Mouse (Mus musculus): ENCODE results near the gene Cadps. TPM values are rescaled to one million over a fixed set of nuclear protein-coding genes. Genes with fewer than 3 reads are reported as not detected.

Cadps gene
- polyA plus RNA-seq, 1 experiment from 2014 or later: 0.21 TPM

DNA sequence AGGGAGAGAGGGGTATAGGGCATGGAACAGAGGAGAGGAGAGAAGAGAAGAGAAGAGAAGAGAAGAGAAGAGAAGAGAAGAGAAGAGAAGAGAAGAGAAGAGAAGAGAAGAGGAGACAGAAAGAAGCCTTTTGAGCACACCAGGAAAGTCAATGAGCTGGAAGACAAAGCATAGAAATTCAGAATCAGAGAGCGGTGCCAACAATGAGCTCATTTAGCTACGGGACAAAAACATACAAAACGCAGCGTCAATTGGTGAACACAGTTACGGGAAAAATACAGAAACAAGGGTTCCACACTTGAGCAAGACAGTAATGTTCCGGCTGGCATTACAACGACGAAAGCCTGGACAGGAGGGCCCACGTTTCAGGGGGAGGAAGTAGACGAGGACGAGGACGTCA lies 412.6 kb downstream of the Cadps start:
- Histone ChIP-seq H3K4me2 (no peak overlapping the region), H3K36me3 (ENCODE audit: insufficient read depth) (no peaks in the 10 kb centered on the region), H3K4me1 (ENCODE audit: insufficient read depth) (no peaks in the 10 kb centered on the region), H3K27ac (ENCODE audit: low read depth) (no peak overlapping the region), H3K9me3 (ENCODE audit: low read depth, low read length) (no peaks in the 10 kb centered on the region), H3K9ac (no peak overlapping the region), H3K4me3 (ENCODE audit: low read depth, low read length) (no peak overlapping the region), H3K27me3 (ENCODE audit: insufficient read depth, low read length) (no peaks in the 10 kb centered on the region)
- no peak for DNase-seq
- no peak for TF ChIP-seq CTCF (IDR thresholded peaks at IDR 0.05; ENCODE audit: low read depth)
- no peak for ATAC-seq (ENCODE audit: insufficient read depth)
- 89% methylated on average over 12 of the region's 12 CpGs for WGBS

- H3K4me1 ChIP-seq (ENCODE audit: insufficient read depth): no peaks in the 10 kb centered on the region
- no peak for TF ChIP-seq CTCF (IDR thresholded peaks at IDR 0.05; ENCODE audit: low read depth)
- no peaks in the 10 kb centered on the region for H3K36me3 ChIP-seq (ENCODE audit: insufficient read depth)
- no peaks in the 10 kb centered on the region for H3K9me3 ChIP-seq (ENCODE audit: low read depth, low read length)
- no peaks in the 10 kb centered on the region for H3K27me3 ChIP-seq (ENCODE audit: insufficient read depth, low read length)
- H3K4me3 ChIP-seq (ENCODE audit: low read depth, low read length): no peak overlapping the region
- H3K27ac ChIP-seq (ENCODE audit: low read depth): no peak overlapping the region
- 78% methylated on average over 3 of the region's 3 CpGs for WGBS
- DNase-seq (no peak), ATAC-seq (ENCODE audit: insufficient read depth) (no peak)
- no peak overlapping the region for H3K4me2 ChIP-seq
- H3K9ac ChIP-seq: no peak overlapping the region
Measured at GRCm38 (mm10) chr14:12409811-12410210, 413.1 kb downstream of the Cadps start.

DNA sequence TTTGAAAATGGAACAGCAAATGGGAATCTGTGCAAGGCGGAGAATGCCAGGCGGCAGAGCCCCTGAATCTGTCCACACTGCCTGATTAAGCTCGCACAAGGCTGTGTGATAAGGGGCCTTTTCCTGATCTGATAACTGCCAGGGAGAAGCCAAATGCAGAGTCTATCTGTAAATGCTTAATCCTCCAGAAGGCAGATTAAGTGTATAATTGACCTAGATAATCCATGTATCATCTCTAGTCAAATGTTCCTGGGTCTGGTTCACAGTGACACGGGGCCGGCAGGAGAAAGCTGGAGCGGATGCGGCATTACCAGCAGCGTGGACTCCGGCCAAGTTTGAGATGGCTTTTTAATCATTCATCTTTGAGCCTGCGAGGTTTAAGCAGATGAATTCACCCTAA lies 416.3 kb downstream of the Cadps start:
- TF ChIP-seq CTCF (IDR thresholded peaks at IDR 0.05; ENCODE audit: low read depth): no peak
- Histone ChIP-seq H3K27ac (ENCODE audit: low read depth) (no peak overlapping the region), H3K9me3 (ENCODE audit: low read depth, low read length) (no peaks in the 10 kb centered on the region), H3K4me1 (ENCODE audit: insufficient read depth) (no peaks in the 10 kb centered on the region), H3K4me3 (ENCODE audit: low read depth, low read length) (no peak overlapping the region), H3K9ac (no peak overlapping the region), H3K4me2 (no peak overlapping the region), H3K36me3 (ENCODE audit: insufficient read depth) (no peaks in the 10 kb centered on the region), H3K27me3 (ENCODE audit: insufficient read depth, low read length) (no peaks in the 10 kb centered on the region)
- ATAC-seq (ENCODE audit: insufficient read depth) (no peak), DNase-seq (peak; percentile 60)
- 52% methylated on average over 10 of the region's 10 CpGs for WGBS

DNA sequence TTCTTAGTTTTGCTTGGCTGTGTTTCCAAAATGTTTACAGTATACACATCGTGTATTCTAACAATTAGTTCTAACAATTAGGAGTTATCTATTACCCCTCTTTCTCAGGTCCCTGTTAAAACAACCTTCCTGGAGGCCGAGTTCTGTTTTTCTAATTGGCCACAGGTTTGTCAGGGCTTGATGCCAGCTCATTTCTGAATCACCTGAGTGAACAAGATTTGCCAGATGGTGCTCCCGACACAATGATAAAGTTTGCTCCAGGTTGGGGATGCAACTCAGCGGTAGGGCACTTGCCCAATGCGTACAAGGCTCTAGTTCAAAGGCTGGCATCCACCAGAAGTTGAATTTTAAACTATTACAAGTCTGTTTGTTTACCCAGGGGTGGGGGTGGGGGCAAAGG lies 417.7 kb downstream of the Cadps start:
- Histone ChIP-seq H3K36me3 (ENCODE audit: insufficient read depth) (no peaks in the 10 kb centered on the region), H3K4me1 (ENCODE audit: insufficient read depth) (no peaks in the 10 kb centered on the region), H3K4me2 (no peak overlapping the region), H3K27ac (ENCODE audit: low read depth) (no peak overlapping the region), H3K27me3 (ENCODE audit: insufficient read depth, low read length) (no peaks in the 10 kb centered on the region), H3K9me3 (ENCODE audit: low read depth, low read length) (no peaks in the 10 kb centered on the region), H3K4me3 (ENCODE audit: low read depth, low read length) (no peak overlapping the region), H3K9ac (no peak overlapping the region)
- WGBS: 49% methylated on average over 5 of the region's 5 CpGs
- no peak for TF ChIP-seq CTCF (IDR thresholded peaks at IDR 0.05; ENCODE audit: low read depth)
- no peak for DNase-seq
- ATAC-seq (ENCODE audit: insufficient read depth): no peak

DNA sequence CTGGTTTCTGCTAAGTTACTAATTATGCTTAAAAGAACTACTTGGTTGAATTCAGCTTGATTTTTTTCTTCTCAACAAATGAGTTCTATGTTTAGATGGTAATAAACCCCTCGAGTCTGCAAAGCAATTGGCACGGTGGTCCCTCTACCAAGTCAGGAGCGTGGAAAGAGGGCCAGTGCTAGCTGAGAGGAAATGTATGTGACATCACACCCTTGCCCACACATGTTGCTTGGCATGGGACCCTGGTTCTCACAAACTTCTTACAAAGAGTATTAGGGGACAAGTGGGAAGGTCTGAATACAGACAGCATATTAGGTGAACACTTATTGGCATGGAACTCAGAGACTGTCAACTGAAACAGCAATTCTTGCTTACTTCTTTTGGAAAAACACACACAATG lies 418.2 kb downstream of the Cadps start:
- H3K36me3 ChIP-seq (ENCODE audit: insufficient read depth): no peaks in the 10 kb centered on the region
- 70% methylated on average over 3 of the region's 3 CpGs for WGBS
- ATAC-seq (ENCODE audit: insufficient read depth) (no peak), DNase-seq (no peak)
- no peak overlapping the region for H3K4me2 ChIP-seq
- no peak overlapping the region for H3K27ac ChIP-seq (ENCODE audit: low read depth)
- H3K27me3 ChIP-seq (ENCODE audit: insufficient read depth, low read length): no peaks in the 10 kb centered on the region
- no peak for TF ChIP-seq CTCF (IDR thresholded peaks at IDR 0.05; ENCODE audit: low read depth)
- H3K9me3 ChIP-seq (ENCODE audit: low read depth, low read length): no peaks in the 10 kb centered on the region
- no peaks in the 10 kb centered on the region for H3K4me1 ChIP-seq (ENCODE audit: insufficient read depth)
- no peak overlapping the region for H3K4me3 ChIP-seq (ENCODE audit: low read depth, low read length)
- no peak overlapping the region for H3K9ac ChIP-seq

- DNase-seq: no peak
- Histone ChIP-seq H3K9ac (no peak overlapping the region), H3K36me3 (ENCODE audit: insufficient read depth) (no peaks in the 10 kb centered on the region), H3K27me3 (ENCODE audit: insufficient read depth, low read length) (no peaks in the 10 kb centered on the region), H3K9me3 (ENCODE audit: low read depth, low read length) (no peaks in the 10 kb centered on the region), H3K27ac (ENCODE audit: low read depth) (no peak overlapping the region), H3K4me3 (ENCODE audit: low read depth, low read length) (no peak overlapping the region), H3K4me2 (no peak overlapping the region), H3K4me1 (ENCODE audit: insufficient read depth) (no peaks in the 10 kb centered on the region)
- 66% methylated on average over 3 of the region's 3 CpGs for WGBS
- no peak for TF ChIP-seq CTCF (IDR thresholded peaks at IDR 0.05; ENCODE audit: low read depth)
- ATAC-seq (ENCODE audit: insufficient read depth): no peak
Measured at GRCm38 (mm10) chr14:12404052-12404451, 418.8 kb downstream of the Cadps start.

DNA sequence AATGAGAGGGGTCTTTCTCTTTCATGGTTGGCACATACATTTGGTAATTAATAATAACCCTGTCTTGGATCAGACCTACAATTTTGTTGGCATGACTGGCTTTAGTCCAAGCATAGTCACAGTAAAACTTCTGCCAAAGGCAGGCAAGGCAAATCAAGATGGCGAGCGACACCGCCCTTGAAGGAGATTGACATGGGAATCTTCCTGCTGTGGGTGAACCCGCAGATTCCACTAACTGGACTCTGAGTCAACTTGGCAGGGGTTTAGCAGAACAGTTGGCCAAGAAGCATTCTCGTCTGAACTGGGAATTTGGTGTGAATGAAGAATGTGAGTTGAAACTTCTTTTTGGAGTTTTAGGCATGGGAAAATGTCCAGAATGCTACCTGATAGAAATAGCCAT lies 422.8 kb downstream of the Cadps start:
- Histone ChIP-seq H3K36me3 (ENCODE audit: insufficient read depth) (no peaks in the 10 kb centered on the region), H3K9ac (no peak overlapping the region), H3K4me1 (ENCODE audit: insufficient read depth) (no peaks in the 10 kb centered on the region), H3K4me2 (no peak overlapping the region), H3K9me3 (ENCODE audit: low read depth, low read length) (no peaks in the 10 kb centered on the region), H3K27me3 (ENCODE audit: insufficient read depth, low read length) (no peaks in the 10 kb centered on the region), H3K27ac (ENCODE audit: low read depth) (no peak overlapping the region), H3K4me3 (ENCODE audit: low read depth, low read length) (no peak overlapping the region)
- ATAC-seq (ENCODE audit: insufficient read depth): no peak
- no peak for DNase-seq
- TF ChIP-seq CTCF (IDR thresholded peaks at IDR 0.05; ENCODE audit: low read depth): no peak
- WGBS: 82% methylated on average over 5 of the region's 5 CpGs

DNA sequence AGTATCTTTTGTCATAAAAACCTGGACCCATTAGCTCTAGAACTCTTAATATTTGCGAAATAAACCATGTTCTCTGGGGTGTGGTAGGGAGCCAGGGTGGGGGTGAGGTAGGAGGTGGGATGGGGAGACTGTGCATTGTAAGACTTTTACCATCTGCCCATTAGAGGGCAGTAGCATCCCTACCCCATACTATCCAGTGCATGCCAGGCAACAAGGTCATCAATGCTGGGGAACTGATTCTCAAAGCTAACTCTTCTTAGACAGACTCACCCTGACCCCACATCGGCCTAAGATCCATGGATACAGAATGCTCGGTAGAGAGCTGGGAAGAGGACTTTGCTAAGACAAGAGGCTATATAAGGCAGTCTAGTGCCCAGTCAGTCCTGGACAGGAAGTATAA lies 425.3 kb downstream of the Cadps start:
- 0 out of 2 replicates have a peak, but pooled peaks have one; percentile 18 for TF ChIP-seq CTCF (IDR thresholded peaks at IDR 0.05; ENCODE audit: low read depth)
- Histone ChIP-seq H3K4me1 (ENCODE audit: insufficient read depth) (no peaks in the 10 kb centered on the region), H3K27me3 (ENCODE audit: insufficient read depth, low read length) (no peaks in the 10 kb centered on the region), H3K9ac (no peak overlapping the region), H3K9me3 (ENCODE audit: low read depth, low read length) (no peaks in the 10 kb centered on the region), H3K4me2 (no peak overlapping the region), H3K27ac (ENCODE audit: low read depth) (no peak overlapping the region), H3K36me3 (ENCODE audit: insufficient read depth) (no peaks in the 10 kb centered on the region), H3K4me3 (ENCODE audit: low read depth, low read length) (no peak overlapping the region)
- ATAC-seq (ENCODE audit: insufficient read depth) (no peak), DNase-seq (no peak)
- 61% methylated on average over 3 of the region's 3 CpGs for WGBS
